Mouse (Mus musculus): ENCODE measurements around the gene Gas2. TPM values are rescaled to one million over a fixed set of nuclear protein-coding genes. Genes with fewer than 3 reads are reported as not detected.

Gas2 gene
- polyA plus RNA-seq, 1 experiment from 2014 or later: 13.1 TPM

- 86% methylated on average over 5 of the region's 5 CpGs for WGBS
- no peak for ATAC-seq (ENCODE audit: insufficient read depth, low FRiP score, low read depth)
These were observed 162.3 kb downstream of the Gas2 start for GRCm38 (mm10) chr7:52024050-52024626.

DNA sequence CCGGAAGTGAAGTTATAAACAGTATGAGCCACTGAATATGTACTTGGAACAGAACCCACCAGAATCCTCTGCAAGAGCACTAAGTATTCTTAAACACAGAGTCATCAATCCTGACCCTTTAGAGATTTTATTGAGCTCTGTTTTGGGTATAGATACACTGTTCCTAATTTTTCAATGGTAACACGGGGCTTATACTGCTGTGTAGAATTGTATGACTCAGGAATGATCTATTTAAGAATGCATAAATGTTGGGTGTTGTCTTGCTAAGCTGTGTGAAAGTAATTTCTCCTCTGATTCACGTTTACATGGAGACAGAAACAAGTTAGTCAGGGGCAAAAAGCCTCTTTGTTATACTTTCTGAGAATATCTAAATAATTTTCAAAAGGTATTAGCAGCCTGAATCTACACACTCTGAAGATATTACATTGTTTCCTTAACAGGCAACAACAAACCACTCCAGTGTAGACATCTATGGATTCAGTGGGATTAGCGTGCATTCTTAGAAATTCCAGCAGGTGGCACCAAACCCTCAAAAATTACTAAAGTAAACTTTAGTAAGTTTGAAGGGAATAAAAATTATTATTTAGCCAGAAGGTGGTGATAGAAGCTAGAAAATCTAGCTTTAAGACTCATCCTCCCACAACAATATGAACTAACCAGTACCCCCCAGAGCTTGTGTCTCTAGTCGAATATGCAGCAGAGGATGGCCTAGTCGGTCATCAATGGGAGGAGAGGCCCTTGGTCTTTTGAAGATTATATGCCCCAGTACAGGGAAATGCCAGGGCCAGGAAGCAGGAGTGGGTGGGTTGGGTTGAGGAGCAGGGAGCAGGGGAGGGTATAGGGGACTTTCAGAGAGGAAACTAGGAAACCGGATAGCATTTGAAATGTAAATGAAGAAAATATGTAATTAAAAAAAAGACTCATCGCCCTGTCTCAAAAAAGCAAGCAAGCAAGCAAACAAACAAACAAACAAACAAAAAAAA lies 176.1 kb downstream of the Gas2 start:
- Histone ChIP-seq H3K4me2 (no peak overlapping the region), H3K36me3 (no peaks in the 10 kb centered on the region), H3K27me3 (replicated peaks) (no peaks in the 10 kb centered on the region), H3K4me3 (replicated peaks) (no peak overlapping the region), H3K4me1 (no peaks in the 10 kb centered on the region), H3K27ac (no peak overlapping the region), H3K9me3 (no peaks in the 10 kb centered on the region), H3K9ac (no peak overlapping the region)
- WGBS: 40% methylated on average over 8 of the region's 8 CpGs
- no peak for ATAC-seq (ENCODE audit: insufficient read depth, low FRiP score, low read depth)

More at GRCm38 (mm10) chr7:52024050-52024626, 162.3 kb downstream of the Gas2 start:
- Histone ChIP-seq H3K9ac (no peak overlapping the region), H3K9me3 (no peaks in the 10 kb centered on the region), H3K27me3 (replicated peaks) (no peaks in the 10 kb centered on the region), H3K27ac (no peak overlapping the region), H3K36me3 (no peaks in the 10 kb centered on the region), H3K4me1 (no peaks in the 10 kb centered on the region), H3K4me2 (no peak overlapping the region), H3K4me3 (replicated peaks) (no peak overlapping the region)

Other genes with a start within 250 kb of the Gas2 start
- 0.26 TPM in 2 replicates for gene Slc17a6, start 240.0 kb upstream of the Gas2 start, polyA plus RNA-seq (2015; fragmentation: Nextera tagmentation; extraction: Ambion mirVana)
- 10.1 and 10.9 TPM in 2 replicates for gene Fancf, start 252 bp downstream of the Gas2 start, polyA plus RNA-seq (2015; fragmentation: Nextera tagmentation; extraction: Ambion mirVana)
- 16.4 and 16.5 TPM in 2 replicates for gene Svip, start 144.0 kb downstream of the Gas2 start, polyA plus RNA-seq (2015; fragmentation: Nextera tagmentation; extraction: Ambion mirVana)
- gene 1700015G11Rik, start 153.7 kb downstream of the Gas2 start, polyA plus RNA-seq (2015; fragmentation: Nextera tagmentation; extraction: Ambion mirVana): not detected in 2 replicates

All from stomach, embryonic 15.5 days (tissue).